Mouse (Mus musculus): ENCODE data around the gene Rab3a. TPM values are rescaled to one million over a fixed set of nuclear protein-coding genes. Genes with fewer than 3 reads are reported as not detected.

The Rab3a gene
- polyA plus RNA-seq, 1 experiment from 2014 or later: 395 TPM

- H3K9me3 ChIP-seq (ENCODE audit: control insufficient read depth, low read length): no peaks in the 10 kb centered on the region
- peak overlapping the region; percentile 94 for H3K4me2 ChIP-seq (ENCODE audit: low read length)
- H3K36me3 ChIP-seq (ENCODE audit: control insufficient read depth, insufficient read depth): peaks cover 19% of the 10 kb centered on the region
- peak overlapping the region; percentile 76 for H3K27ac ChIP-seq (ENCODE audit: low read length)
- H3K9ac ChIP-seq (replicated peaks; ENCODE audit: low read depth, low read length): peak overlapping the region; percentile 99
- WGBS: 3% methylated on average over 34 of the region's 34 CpGs
- H3K4me3 ChIP-seq (replicated peaks; ENCODE audit: low read length): peak overlapping the region; percentile 85
- no peaks in the 10 kb centered on the region for H3K27me3 ChIP-seq (replicated peaks; ENCODE audit: control insufficient read depth, insufficient read depth, low read length)
- H3K4me1 ChIP-seq (replicated peaks; ENCODE audit: control insufficient read depth, insufficient read depth, low read length): peaks cover 48% of the 10 kb centered on the region
- peak; percentile 26; the same call in 1 of the 2 replicates for ATAC-seq
These were observed 21.5 kb downstream of the Rab3a start for GRCm38 (mm10) chr8:70775851-70776495.

DNA sequence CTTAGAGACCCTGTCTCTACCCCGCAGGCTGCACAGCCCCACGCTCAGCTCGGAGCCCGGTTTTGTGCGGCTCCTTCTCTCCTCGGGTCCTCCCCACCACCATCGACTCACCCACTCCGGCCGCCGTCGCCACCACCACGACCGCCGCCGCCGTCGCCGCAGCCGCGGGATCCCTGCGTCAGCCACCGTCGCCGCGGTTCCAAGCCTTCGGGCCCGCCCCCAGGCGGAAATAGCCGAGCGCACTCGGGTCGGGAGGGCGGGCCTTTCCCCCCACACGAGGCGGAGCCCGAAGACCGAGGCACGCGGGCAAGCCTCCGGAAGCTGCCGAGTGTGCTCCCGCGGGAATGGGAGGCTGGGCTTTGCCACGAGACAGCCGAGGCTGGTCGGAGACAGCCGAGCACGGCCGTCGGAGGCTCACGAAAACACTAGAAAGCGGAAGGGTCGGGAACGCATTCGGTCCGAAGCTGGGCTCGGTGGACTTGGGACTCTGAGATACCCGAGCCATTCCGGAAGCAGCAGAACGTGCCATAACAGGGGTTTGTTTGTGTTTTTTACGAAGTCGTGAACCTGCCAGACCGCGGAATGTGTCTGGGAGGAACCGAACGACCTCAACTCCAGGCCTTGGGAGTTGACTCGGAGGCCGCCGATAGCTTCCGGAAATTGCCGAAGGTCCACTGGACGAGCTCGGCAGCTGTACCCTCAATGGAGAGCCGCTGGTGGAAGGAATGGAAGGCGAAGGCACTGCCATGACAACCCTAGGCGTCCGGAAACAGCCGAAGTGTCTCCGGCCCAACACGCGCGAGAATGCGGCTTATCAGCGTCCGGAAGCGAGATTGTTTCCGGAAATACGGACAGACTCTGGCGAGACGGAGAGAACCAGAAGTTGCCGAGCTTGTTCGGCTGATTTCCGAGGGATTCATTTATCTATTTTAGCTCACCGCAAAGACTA lies 22.3 kb downstream of the Rab3a start, which contains the start of gene Pik3r2:
TSS of gene Pik3r2 (minus strand) at position 218 of the 949 bp plus-strand sequence.
- peak within 1 kb of the TSS; percentile 94 for H3K4me2 ChIP-seq (ENCODE audit: low read length)
- H3K4me3 ChIP-seq (replicated peaks; ENCODE audit: low read length): peak within 1 kb of the TSS; percentile 85
- no peaks in the 10 kb centered on the region for H3K27me3 ChIP-seq (replicated peaks; ENCODE audit: control insufficient read depth, insufficient read depth, low read length)
- peak; percentile 94 for ATAC-seq
- H3K27ac ChIP-seq (ENCODE audit: low read length): peak within 1 kb of the TSS; percentile 99
- WGBS: under 1% methylated on average over 92 of the region's 94 CpGs
- H3K4me1 ChIP-seq (replicated peaks; ENCODE audit: control insufficient read depth, insufficient read depth, low read length): peaks cover 48% of the 10 kb centered on the region
- H3K36me3 ChIP-seq (ENCODE audit: control insufficient read depth, insufficient read depth): peaks cover 17% of the 10 kb centered on the region
- H3K9me3 ChIP-seq (ENCODE audit: control insufficient read depth, low read length): no peaks in the 10 kb centered on the region
- peak within 1 kb of the TSS; percentile 99 for H3K9ac ChIP-seq (replicated peaks; ENCODE audit: low read depth, low read length)

GRCm38 (mm10) chr8:70780093-70780492 lies 25.6 kb downstream of the Rab3a start:
- Histone ChIP-seq H3K27ac (ENCODE audit: low read length) (no peak overlapping the region), H3K4me2 (ENCODE audit: low read length) (no peak overlapping the region), H3K9ac (replicated peaks; ENCODE audit: low read depth, low read length) (no peak overlapping the region), H3K4me1 (replicated peaks; ENCODE audit: control insufficient read depth, insufficient read depth, low read length) (peaks cover 21% of the 10 kb centered on the region), H3K36me3 (ENCODE audit: control insufficient read depth, insufficient read depth) (peaks cover 12% of the 10 kb centered on the region), H3K27me3 (replicated peaks; ENCODE audit: control insufficient read depth, insufficient read depth, low read length) (no peaks in the 10 kb centered on the region), H3K9me3 (ENCODE audit: control insufficient read depth, low read length) (no peaks in the 10 kb centered on the region), H3K4me3 (replicated peaks; ENCODE audit: low read length) (no peak overlapping the region)
- WGBS: 82% methylated on average over 11 of the region's 11 CpGs
- ATAC-seq: no peak

- Histone ChIP-seq H3K4me2 (ENCODE audit: low read length) (no peak overlapping the region), H3K9me3 (ENCODE audit: control insufficient read depth, low read length) (no peaks in the 10 kb centered on the region), H3K4me1 (replicated peaks; ENCODE audit: control insufficient read depth, insufficient read depth, low read length) (peaks cover 8% of the 10 kb centered on the region), H3K36me3 (ENCODE audit: control insufficient read depth, insufficient read depth) (peaks cover 17% of the 10 kb centered on the region), H3K9ac (replicated peaks; ENCODE audit: low read depth, low read length) (no peak overlapping the region), H3K27me3 (replicated peaks; ENCODE audit: control insufficient read depth, insufficient read depth, low read length) (no peaks in the 10 kb centered on the region), H3K4me3 (replicated peaks; ENCODE audit: low read length) (no peak overlapping the region), H3K27ac (ENCODE audit: low read length) (no peak overlapping the region)
- no peak for ATAC-seq
- WGBS: 88% methylated on average over 25 of the region's 25 CpGs
These were observed 32.0 kb downstream of the Rab3a start for GRCm38 (mm10) chr8:70786291-70787050.

DNA sequence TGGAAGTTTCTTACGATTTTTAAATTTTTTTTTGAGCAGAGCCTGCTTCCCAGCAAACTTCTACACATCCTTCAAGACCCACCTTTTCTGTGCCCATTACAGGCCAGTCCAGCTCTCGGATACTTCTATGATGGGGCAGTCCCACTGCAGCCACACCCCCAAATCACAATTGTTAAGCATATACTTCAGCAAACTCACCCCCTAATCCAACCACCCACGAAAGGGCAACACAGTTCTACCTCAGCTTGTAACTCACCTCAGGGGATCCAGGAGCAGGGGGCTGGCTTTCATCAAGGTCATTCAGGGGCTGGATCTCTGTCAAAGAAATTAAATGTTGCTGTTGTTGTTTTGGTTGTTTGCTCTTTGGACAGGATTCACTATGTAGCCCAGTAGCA lies 32.6 kb downstream of the Rab3a start:
- no peak overlapping the region for H3K4me3 ChIP-seq (replicated peaks; ENCODE audit: low read length)
- no peaks in the 10 kb centered on the region for H3K27me3 ChIP-seq (replicated peaks; ENCODE audit: control insufficient read depth, insufficient read depth, low read length)
- WGBS: 88% methylated on average over 3 of the region's 3 CpGs
- H3K4me2 ChIP-seq (ENCODE audit: low read length): no peak overlapping the region
- ATAC-seq: no peak
- H3K4me1 ChIP-seq (replicated peaks; ENCODE audit: control insufficient read depth, insufficient read depth, low read length): peaks cover 14% of the 10 kb centered on the region
- peaks cover 16% of the 10 kb centered on the region for H3K36me3 ChIP-seq (ENCODE audit: control insufficient read depth, insufficient read depth)
- no peak overlapping the region for H3K27ac ChIP-seq (ENCODE audit: low read length)
- no peak overlapping the region for H3K9ac ChIP-seq (replicated peaks; ENCODE audit: low read depth, low read length)
- H3K9me3 ChIP-seq (ENCODE audit: control insufficient read depth, low read length): no peaks in the 10 kb centered on the region

- Histone ChIP-seq H3K27ac (ENCODE audit: low read length) (no peak overlapping the region), H3K4me2 (ENCODE audit: low read length) (no peak overlapping the region), H3K27me3 (replicated peaks; ENCODE audit: control insufficient read depth, insufficient read depth, low read length) (no peaks in the 10 kb centered on the region), H3K4me1 (replicated peaks; ENCODE audit: control insufficient read depth, insufficient read depth, low read length) (peaks cover 21% of the 10 kb centered on the region), H3K36me3 (ENCODE audit: control insufficient read depth, insufficient read depth) (peaks cover 14% of the 10 kb centered on the region), H3K9ac (replicated peaks; ENCODE audit: low read depth, low read length) (no peak overlapping the region), H3K9me3 (ENCODE audit: control insufficient read depth, low read length) (no peaks in the 10 kb centered on the region), H3K4me3 (replicated peaks; ENCODE audit: low read length) (no peak overlapping the region)
- no peak for ATAC-seq
- WGBS: 30% methylated on average over 30 of the region's 30 CpGs
These were observed 33.6 kb downstream of the Rab3a start for GRCm38 (mm10) chr8:70787941-70788667.

GRCm38 (mm10) chr8:70789046-70789445 lies 34.6 kb downstream of the Rab3a start:
- peaks cover 11% of the 10 kb centered on the region for H3K36me3 ChIP-seq (ENCODE audit: control insufficient read depth, insufficient read depth)
- 85% methylated on average over 10 of the region's 10 CpGs for WGBS

DNA sequence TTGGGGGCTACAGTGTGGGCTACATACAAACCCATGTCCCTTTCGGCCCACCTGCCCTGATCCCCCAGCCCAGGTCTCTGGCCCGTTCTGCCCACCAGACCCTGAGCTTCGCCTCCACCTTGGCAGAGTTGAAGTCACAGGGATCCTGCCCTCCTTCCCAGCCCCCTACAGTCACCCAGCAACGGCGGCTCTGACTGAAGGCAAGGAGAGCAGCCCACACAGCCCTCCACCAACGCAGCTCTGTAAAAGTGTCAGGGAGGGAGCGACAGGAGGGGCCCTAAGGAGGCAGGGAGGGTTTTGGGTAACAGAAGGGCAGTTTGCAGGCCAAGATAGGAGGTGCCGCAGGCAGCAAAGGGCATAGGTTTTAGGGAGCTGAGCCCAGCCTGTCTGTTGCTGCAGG lies 36.4 kb downstream of the Rab3a start:
- H3K4me3 ChIP-seq (replicated peaks; ENCODE audit: low read length): no peak overlapping the region
- WGBS: 58% methylated on average over 8 of the region's 8 CpGs
- H3K36me3 ChIP-seq (ENCODE audit: control insufficient read depth, insufficient read depth): peaks cover 9% of the 10 kb centered on the region

More at GRCm38 (mm10) chr8:70789046-70789445, 34.6 kb downstream of the Rab3a start:
- Histone ChIP-seq H3K27ac (ENCODE audit: low read length) (no peak overlapping the region), H3K9me3 (ENCODE audit: control insufficient read depth, low read length) (no peaks in the 10 kb centered on the region), H3K4me2 (ENCODE audit: low read length) (no peak overlapping the region), H3K9ac (replicated peaks; ENCODE audit: low read depth, low read length) (no peak overlapping the region), H3K27me3 (replicated peaks; ENCODE audit: control insufficient read depth, insufficient read depth, low read length) (no peaks in the 10 kb centered on the region), H3K4me3 (replicated peaks; ENCODE audit: low read length) (no peak overlapping the region), H3K4me1 (replicated peaks; ENCODE audit: control insufficient read depth, insufficient read depth, low read length) (peaks cover 24% of the 10 kb centered on the region)
- ATAC-seq: no peak

More for the DNA sequence above, 36.4 kb downstream of the Rab3a start:
- Histone ChIP-seq H3K27ac (ENCODE audit: low read length) (no peak overlapping the region), H3K9me3 (ENCODE audit: control insufficient read depth, low read length) (no peaks in the 10 kb centered on the region), H3K4me2 (ENCODE audit: low read length) (peak overlapping the region; percentile 77), H3K27me3 (replicated peaks; ENCODE audit: control insufficient read depth, insufficient read depth, low read length) (no peaks in the 10 kb centered on the region), H3K9ac (replicated peaks; ENCODE audit: low read depth, low read length) (peak overlapping the region; percentile 1; the same call in 1 of the 2 replicates), H3K4me1 (replicated peaks; ENCODE audit: control insufficient read depth, insufficient read depth, low read length) (peaks cover 24% of the 10 kb centered on the region)
- ATAC-seq: no peak
